Mouse (Mus musculus): ENCODE measurements at regions not wholly inside any gene's neighbourhood (a gene's known extent, or its start where the extent isn't known, plus 50 kb on each side); places are given as distances from the start of the nearest gene placed in this dataset.

GRCm38 (mm10) chr2:75463091-75463490 lies 196.0 kb upstream of the Hnrnpa3 start:
- Histone ChIP-seq H3K36me3 (ENCODE audit: control insufficient read depth, insufficient read depth, low read length) (no peaks in the 10 kb centered on the region), H3K27me3 (ENCODE audit: control insufficient read depth, insufficient read depth, low read length) (no peaks in the 10 kb centered on the region; the same call in 1 of the 2 replicates), H3K9ac (ENCODE audit: low read depth, low read length) (no peak overlapping the region), H3K4me3 (ENCODE audit: low read length) (no peak overlapping the region), H3K4me2 (replicated peaks; ENCODE audit: low read depth, low read length) (no peak overlapping the region), H3K27ac (ENCODE audit: low read depth, low read length) (no peak overlapping the region), H3K9me3 (ENCODE audit: control insufficient read depth, low read length) (no peaks in the 10 kb centered on the region), H3K4me1 (ENCODE audit: control insufficient read depth, insufficient read depth, low read length) (no peaks in the 10 kb centered on the region)
- WGBS: 78% methylated on average over 9 of the region's 9 CpGs
- no peak for ATAC-seq (ENCODE audit: low FRiP score, low TSS enrichment)

GRCm38 (mm10) chr2:75464429-75464828 lies 194.6 kb upstream of the Hnrnpa3 start:
- Histone ChIP-seq H3K27ac (ENCODE audit: low read depth, low read length) (no peak overlapping the region), H3K9me3 (ENCODE audit: control insufficient read depth, low read length) (no peaks in the 10 kb centered on the region), H3K36me3 (ENCODE audit: control insufficient read depth, insufficient read depth, low read length) (no peaks in the 10 kb centered on the region), H3K4me2 (replicated peaks; ENCODE audit: low read depth, low read length) (no peak overlapping the region), H3K4me3 (ENCODE audit: low read length) (no peak overlapping the region), H3K27me3 (ENCODE audit: control insufficient read depth, insufficient read depth, low read length) (no peaks in the 10 kb centered on the region; the same call in 1 of the 2 replicates), H3K9ac (ENCODE audit: low read depth, low read length) (no peak overlapping the region), H3K4me1 (ENCODE audit: control insufficient read depth, insufficient read depth, low read length) (no peaks in the 10 kb centered on the region)
- 46% methylated on average over 2 of the region's 2 CpGs for WGBS
- ATAC-seq (ENCODE audit: low FRiP score, low TSS enrichment): no peak

GRCm38 (mm10) chr2:75468851-75469250 lies 190.2 kb upstream of the Hnrnpa3 start:
- Histone ChIP-seq H3K4me2 (replicated peaks; ENCODE audit: low read depth, low read length) (no peak overlapping the region), H3K4me1 (ENCODE audit: control insufficient read depth, insufficient read depth, low read length) (no peaks in the 10 kb centered on the region), H3K27me3 (ENCODE audit: control insufficient read depth, insufficient read depth, low read length) (no peaks in the 10 kb centered on the region; the same call in 1 of the 2 replicates), H3K9me3 (ENCODE audit: control insufficient read depth, low read length) (no peaks in the 10 kb centered on the region), H3K36me3 (ENCODE audit: control insufficient read depth, insufficient read depth, low read length) (no peaks in the 10 kb centered on the region), H3K4me3 (ENCODE audit: low read length) (no peak overlapping the region), H3K27ac (ENCODE audit: low read depth, low read length) (no peak overlapping the region), H3K9ac (ENCODE audit: low read depth, low read length) (no peak overlapping the region)
- no peak for ATAC-seq (ENCODE audit: low FRiP score, low TSS enrichment)
- WGBS: 60% methylated on average over 8 of the region's 8 CpGs

GRCm38 (mm10) chr2:75469958-75470687 lies 188.9 kb upstream of the Hnrnpa3 start:
- Histone ChIP-seq H3K4me2 (replicated peaks; ENCODE audit: low read depth, low read length) (0 out of 2 replicates have a peak overlapping the region, but pooled peaks have one; percentile 10), H3K27me3 (ENCODE audit: control insufficient read depth, insufficient read depth, low read length) (no peaks in the 10 kb centered on the region; the same call in 1 of the 2 replicates), H3K4me3 (ENCODE audit: low read length) (no peak overlapping the region), H3K27ac (ENCODE audit: low read depth, low read length) (no peak overlapping the region), H3K36me3 (ENCODE audit: control insufficient read depth, insufficient read depth, low read length) (no peaks in the 10 kb centered on the region), H3K9ac (ENCODE audit: low read depth, low read length) (no peak overlapping the region), H3K4me1 (ENCODE audit: control insufficient read depth, insufficient read depth, low read length) (no peaks in the 10 kb centered on the region; the same call in 1 of the 2 replicates), H3K9me3 (ENCODE audit: control insufficient read depth, low read length) (no peaks in the 10 kb centered on the region)
- WGBS: 45% methylated on average over 15 of the region's 15 CpGs
- no peak for ATAC-seq (ENCODE audit: low FRiP score, low TSS enrichment)

GRCm38 (mm10) chr2:75470688-75471054 lies 188.4 kb upstream of the Hnrnpa3 start:
- Histone ChIP-seq H3K4me2 (replicated peaks; ENCODE audit: low read depth, low read length) (0 out of 2 replicates have a peak overlapping the region, but pooled peaks have one; percentile 10), H3K4me1 (ENCODE audit: control insufficient read depth, insufficient read depth, low read length) (no peaks in the 10 kb centered on the region; the same call in 1 of the 2 replicates), H3K4me3 (ENCODE audit: low read length) (no peak overlapping the region), H3K36me3 (ENCODE audit: control insufficient read depth, insufficient read depth, low read length) (no peaks in the 10 kb centered on the region), H3K27ac (ENCODE audit: low read depth, low read length) (no peak overlapping the region), H3K9ac (ENCODE audit: low read depth, low read length) (no peak overlapping the region), H3K27me3 (ENCODE audit: control insufficient read depth, insufficient read depth, low read length) (no peaks in the 10 kb centered on the region; the same call in 1 of the 2 replicates), H3K9me3 (ENCODE audit: control insufficient read depth, low read length) (no peaks in the 10 kb centered on the region)
- no peak for ATAC-seq (ENCODE audit: low FRiP score, low TSS enrichment)
- 50% methylated on average over 9 of the region's 9 CpGs for WGBS

GRCm38 (mm10) chr2:75472489-75472888 lies 186.6 kb upstream of the Hnrnpa3 start:
- no peaks in the 10 kb centered on the region; the same call in 1 of the 2 replicates for H3K27me3 ChIP-seq (ENCODE audit: control insufficient read depth, insufficient read depth, low read length)
- H3K36me3 ChIP-seq (ENCODE audit: control insufficient read depth, insufficient read depth, low read length): no peaks in the 10 kb centered on the region
- H3K27ac ChIP-seq (ENCODE audit: low read depth, low read length): no peak overlapping the region
- WGBS: 93% methylated on average over 9 of the region's 9 CpGs
- H3K9me3 ChIP-seq (ENCODE audit: control insufficient read depth, low read length): no peaks in the 10 kb centered on the region
- no peak overlapping the region for H3K4me3 ChIP-seq (ENCODE audit: low read length)
- H3K4me1 ChIP-seq (ENCODE audit: control insufficient read depth, insufficient read depth, low read length): no peaks in the 10 kb centered on the region; the same call in 1 of the 2 replicates
- ATAC-seq (ENCODE audit: low FRiP score, low TSS enrichment): no peak
- no peak overlapping the region for H3K9ac ChIP-seq (ENCODE audit: low read depth, low read length)
- no peak overlapping the region for H3K4me2 ChIP-seq (replicated peaks; ENCODE audit: low read depth, low read length)

- ATAC-seq (ENCODE audit: low FRiP score, low TSS enrichment): 0 out of 2 replicates have a peak, but pooled peaks have one; percentile 20
- 33% methylated on average over 6 of the region's 6 CpGs for WGBS
- H3K9ac ChIP-seq (ENCODE audit: low read depth, low read length): no peak overlapping the region
Observed at GRCm38 (mm10) chr2:75474509-75474908, 184.6 kb upstream of the Hnrnpa3 start.

GRCm38 (mm10) chr2:75476350-75476749 lies 182.7 kb upstream of the Hnrnpa3 start:
- Histone ChIP-seq H3K9ac (ENCODE audit: low read depth, low read length) (no peak overlapping the region), H3K9me3 (ENCODE audit: control insufficient read depth, low read length) (no peaks in the 10 kb centered on the region), H3K27me3 (ENCODE audit: control insufficient read depth, insufficient read depth, low read length) (no peaks in the 10 kb centered on the region), H3K36me3 (ENCODE audit: control insufficient read depth, insufficient read depth, low read length) (no peaks in the 10 kb centered on the region), H3K4me3 (ENCODE audit: low read length) (no peak overlapping the region), H3K4me2 (replicated peaks; ENCODE audit: low read depth, low read length) (no peak overlapping the region), H3K4me1 (ENCODE audit: control insufficient read depth, insufficient read depth, low read length) (no peaks in the 10 kb centered on the region; the same call in 1 of the 2 replicates), H3K27ac (ENCODE audit: low read depth, low read length) (no peak overlapping the region)
- no peak for ATAC-seq (ENCODE audit: low FRiP score, low TSS enrichment)
- WGBS: 85% methylated on average over 1 of the region's 1 CpGs

More at GRCm38 (mm10) chr2:75474509-75474908, 184.6 kb upstream of the Hnrnpa3 start:
- no peaks in the 10 kb centered on the region; the same call in 1 of the 2 replicates for H3K4me1 ChIP-seq (ENCODE audit: control insufficient read depth, insufficient read depth, low read length)
- no peak overlapping the region for H3K4me3 ChIP-seq (ENCODE audit: low read length)
- H3K9me3 ChIP-seq (ENCODE audit: control insufficient read depth, low read length): no peaks in the 10 kb centered on the region
- H3K27ac ChIP-seq (ENCODE audit: low read depth, low read length): no peak overlapping the region
- H3K4me2 ChIP-seq (replicated peaks; ENCODE audit: low read depth, low read length): no peak overlapping the region
- no peaks in the 10 kb centered on the region for H3K27me3 ChIP-seq (ENCODE audit: control insufficient read depth, insufficient read depth, low read length)
- H3K36me3 ChIP-seq (ENCODE audit: control insufficient read depth, insufficient read depth, low read length): no peaks in the 10 kb centered on the region

GRCm38 (mm10) chr2:75477076-75477475 lies 182.0 kb upstream of the Hnrnpa3 start:
- H3K9me3 ChIP-seq (ENCODE audit: control insufficient read depth, low read length): no peaks in the 10 kb centered on the region
- H3K4me3 ChIP-seq (ENCODE audit: low read length): no peak overlapping the region
- H3K27me3 ChIP-seq (ENCODE audit: control insufficient read depth, insufficient read depth, low read length): no peaks in the 10 kb centered on the region
- ATAC-seq (ENCODE audit: low FRiP score, low TSS enrichment): no peak
- H3K27ac ChIP-seq (ENCODE audit: low read depth, low read length): no peak overlapping the region
- no peaks in the 10 kb centered on the region; the same call in 1 of the 2 replicates for H3K4me1 ChIP-seq (ENCODE audit: control insufficient read depth, insufficient read depth, low read length)
- H3K4me2 ChIP-seq (replicated peaks; ENCODE audit: low read depth, low read length): no peak overlapping the region
- WGBS: 66% methylated on average over 8 of the region's 8 CpGs
- H3K9ac ChIP-seq (ENCODE audit: low read depth, low read length): no peak overlapping the region
- H3K36me3 ChIP-seq (ENCODE audit: control insufficient read depth, insufficient read depth, low read length): no peaks in the 10 kb centered on the region
